Mouse (Mus musculus): ENCODE measurements at regions not wholly inside any gene's neighbourhood (a gene's known extent, or its start where the extent isn't known, plus 50 kb on each side); places are given as distances from the start of the nearest gene placed in this dataset.

GRCm38 (mm10) chr2:133429369-133430062 is 122.4 kb upstream of the Bmp2 start:
- TF ChIP-seq CTCF (IDR thresholded peaks at IDR 0.05; ENCODE audit: control insufficient read depth, insufficient read depth, insufficient read length) (no peak), USF1 (IDR thresholded peaks at IDR 0.05; ENCODE audit: low read depth) (no peak), MAX (IDR thresholded peaks at IDR 0.05) (no peak), CEBPB (IDR thresholded peaks at IDR 0.05; ENCODE audit: low read depth) (no peak), MYOD1 (IDR thresholded peaks at IDR 0.05; ENCODE audit: control insufficient read depth, insufficient read length, low read depth) (no peak), FOSL1 (IDR thresholded peaks at IDR 0.05; ENCODE audit: insufficient read depth, low read length, poor library complexity, severe bottlenecking) (no peak)
